Mouse (Mus musculus) embryonic facial prominence, embryonic 14.5 days (tissue): ENCODE measurements around the gene Clec18a. TPM values are rescaled to one million over a fixed set of nuclear protein-coding genes. Genes with fewer than 3 reads are reported as not detected.
A peak's percentile ranks its signal among the peaks of the same experiment; 100 is the strongest.

ENCODE experiments used
- ATAC-seq: fragments of 200-750 bp; cut with Nextera tagmentation; 2 replicates; pipeline ENCODE4 v1.8.0; 2017; ENCODE audit warnings: low read depth, moderate number of reproducible peaks, moderate TSS enrichment
- DNase-seq: peaks from one replicate; pipeline ENCODE4 v3.0.0-alpha.2; 2015; ENCODE audit warnings: low spot score
- H3K27ac ChIP-seq: fragments of 300-500 bp; sonication (generic); replicated peaks from 2 replicates; pipeline ENCODE4 v1.5.1; 2014; ENCODE audit warnings: low read depth, mild to moderate bottlenecking, low read length, moderate library complexity
- H3K27me3 ChIP-seq: fragments of 300-500 bp; sonication (generic); replicated peaks from 2 replicates; pipeline ENCODE4 v1.6.1; 2014; ENCODE audit warnings: low read length; ENCODE audit not compliant: control insufficient read depth, insufficient read depth
- H3K36me3 ChIP-seq: fragments of 300-500 bp; sonication (generic); 2 replicates; pipeline ENCODE4 v1.6.1; 2014; ENCODE audit warnings: low read length, mixed read lengths; ENCODE audit not compliant: control insufficient read depth, insufficient read depth
- H3K4me1 ChIP-seq: fragments of 300-500 bp; sonication (generic); 2 replicates; pipeline ENCODE4 v1.6.1; 2014; ENCODE audit warnings: antibody characterized with exemption, low read length; ENCODE audit not compliant: control insufficient read depth, insufficient read depth
- H3K4me2 ChIP-seq: fragments of 300-500 bp; sonication (generic); 2 replicates; pipeline ENCODE4 v1.6.1; 2014; ENCODE audit warnings: low read depth, mild to moderate bottlenecking, low read length, moderate library complexity, mixed read lengths
- H3K4me3 ChIP-seq: fragments of 300-500 bp; sonication (generic); 2 replicates; pipeline ENCODE4 v1.5.1; 2014; ENCODE audit warnings: low read depth, mild to moderate bottlenecking, low read length
- H3K9ac ChIP-seq: fragments of 300-500 bp; sonication (generic); 2 replicates; pipeline ENCODE4 v1.6.1; 2014; ENCODE audit warnings: low read depth, mild to moderate bottlenecking, low read length, moderate library complexity, mixed read lengths
- H3K9me3 ChIP-seq: fragments of 300-500 bp; sonication (generic); 2 replicates; pipeline ENCODE4 v1.6.1; 2016; ENCODE audit warnings: low read length; ENCODE audit not compliant: control insufficient read depth
- WGBS: fragments of 180-500 bp; shearing (Covaris S2); extraction: QIAGEN DNeasy Blood & Tissue Kit; methylation state at CpG from one replicate; pipeline ENCODE4 v1.1.7; 2014; 5-methylcytosine and 5-hydroxymethylcytosine counted together
- polyA plus RNA-seq: library from polyadenylated mRNA; unstranded; fragments of >200 nt; fragmentation: Nextera tagmentation; extraction: Ambion mirVana; gene quantifications from 2 replicates; pipeline ENCODE4 v1.2.1, GENCODE M21; 2014

Gene Clec18a
- polyA plus RNA-seq, 1 experiment from 2014 or later = 0.68 TPM

DNA sequence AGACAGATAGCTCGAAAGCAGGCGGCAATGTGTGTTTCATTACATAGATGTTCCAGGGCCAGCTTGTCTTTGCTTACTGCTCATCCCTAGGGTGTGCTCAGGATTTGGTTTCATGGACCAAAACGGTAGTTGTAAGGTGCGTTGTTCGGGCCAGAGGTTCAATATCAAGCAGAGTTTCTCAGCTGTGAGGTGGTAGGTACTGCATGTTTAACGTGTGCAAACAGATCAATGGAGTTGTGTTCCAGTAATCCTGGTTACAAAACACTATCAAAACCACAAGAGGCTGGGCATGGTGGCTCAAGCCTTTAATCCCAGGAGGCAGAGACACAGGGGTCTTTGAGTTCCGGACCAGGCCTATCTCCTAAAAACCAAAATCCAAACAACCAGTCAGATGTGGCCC, 43.1 kb downstream of the Clec18a start:
- ATAC-seq (no peak), DNase-seq (no peak)
- Histone ChIP-seq H3K4me1 (no peaks in the 10 kb centered on the region), H3K4me2 (no peak overlapping the region), H3K27ac (no peak overlapping the region), H3K9ac (no peak overlapping the region), H3K9me3 (no peaks in the 10 kb centered on the region), H3K36me3 (peaks cover 100% of the 10 kb centered on the region), H3K27me3 (no peaks in the 10 kb centered on the region), H3K4me3 (no peak overlapping the region)
- WGBS = 98% methylated on average over 7 of the region's 7 CpGs

DNA sequence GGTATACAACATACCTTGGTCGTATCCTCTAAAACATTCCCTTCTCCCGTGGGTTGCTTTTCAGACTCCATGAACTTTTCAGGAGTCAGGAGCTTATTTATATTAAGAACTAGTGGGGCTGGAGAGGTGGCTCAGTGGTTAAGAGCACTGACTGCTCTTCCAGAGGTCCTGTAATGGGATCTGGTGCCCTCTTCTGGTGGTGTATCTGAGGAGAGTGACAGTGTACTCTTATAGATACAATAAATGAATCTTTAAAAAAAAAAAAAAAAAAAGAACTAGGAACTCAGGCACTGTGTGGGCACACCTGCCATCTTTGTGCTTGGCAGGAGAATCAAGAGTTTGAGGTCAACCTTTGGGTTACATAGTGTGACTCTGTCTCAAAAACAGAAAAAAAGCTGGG, 43.5 kb downstream of the Clec18a start:
- H3K4me2 ChIP-seq = no peak overlapping the region
- H3K4me1 ChIP-seq = no peaks in the 10 kb centered on the region
- WGBS = 94% methylated on average over 2 of the region's 2 CpGs
- no peak overlapping the region for H3K27ac ChIP-seq
- ATAC-seq (no peak), DNase-seq (no peak)
- no peaks in the 10 kb centered on the region for H3K27me3 ChIP-seq
- H3K9me3 ChIP-seq = no peaks in the 10 kb centered on the region
- H3K9ac ChIP-seq = no peak overlapping the region
- H3K36me3 ChIP-seq = peaks cover 100% of the 10 kb centered on the region
- H3K4me3 ChIP-seq = no peak overlapping the region

DNA sequence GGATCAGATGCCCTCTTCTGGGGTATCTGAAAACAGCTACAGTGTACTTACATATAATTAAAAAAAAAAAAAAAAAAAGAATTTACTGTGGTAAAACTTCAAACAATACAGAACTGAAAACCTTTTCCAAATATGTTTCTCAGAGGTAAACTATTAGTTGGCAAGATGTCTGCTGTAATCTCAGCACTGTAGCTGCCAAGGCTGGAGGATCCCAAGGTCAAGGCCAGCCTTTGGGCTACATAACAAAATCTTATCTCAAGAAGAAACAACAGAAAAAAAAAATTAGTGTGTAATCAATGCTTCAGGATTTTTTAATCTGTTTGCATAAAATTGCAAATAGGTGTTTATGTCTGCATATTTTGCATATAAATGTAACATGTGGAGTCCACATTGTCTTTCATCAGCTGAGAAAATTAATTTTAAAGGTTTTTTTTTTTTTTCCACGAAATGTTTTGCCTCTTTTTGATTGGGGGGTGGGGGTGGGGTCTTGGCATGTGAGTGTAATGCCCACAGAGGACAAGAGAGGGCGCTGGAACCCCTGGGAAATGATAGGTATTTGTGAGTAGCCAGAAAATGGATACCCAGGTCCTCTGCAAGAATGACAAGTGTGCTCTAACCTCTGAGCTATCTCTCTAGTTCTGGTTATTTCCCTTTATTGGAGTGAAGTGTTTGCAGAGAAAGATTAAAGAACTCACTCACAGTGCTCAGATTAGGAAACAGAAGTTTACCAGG, 48.1 kb downstream of the Clec18a start:
- Histone ChIP-seq H3K4me3 (no peak overlapping the region), H3K9ac (no peak overlapping the region), H3K4me2 (no peak overlapping the region), H3K36me3 (peaks cover 97% of the 10 kb centered on the region), H3K9me3 (no peaks in the 10 kb centered on the region), H3K4me1 (no peaks in the 10 kb centered on the region), H3K27ac (no peak overlapping the region), H3K27me3 (no peaks in the 10 kb centered on the region)
- ATAC-seq = no peak
- no peak for DNase-seq
- WGBS = 39% methylated on average over 2 of the region's 2 CpGs

DNA sequence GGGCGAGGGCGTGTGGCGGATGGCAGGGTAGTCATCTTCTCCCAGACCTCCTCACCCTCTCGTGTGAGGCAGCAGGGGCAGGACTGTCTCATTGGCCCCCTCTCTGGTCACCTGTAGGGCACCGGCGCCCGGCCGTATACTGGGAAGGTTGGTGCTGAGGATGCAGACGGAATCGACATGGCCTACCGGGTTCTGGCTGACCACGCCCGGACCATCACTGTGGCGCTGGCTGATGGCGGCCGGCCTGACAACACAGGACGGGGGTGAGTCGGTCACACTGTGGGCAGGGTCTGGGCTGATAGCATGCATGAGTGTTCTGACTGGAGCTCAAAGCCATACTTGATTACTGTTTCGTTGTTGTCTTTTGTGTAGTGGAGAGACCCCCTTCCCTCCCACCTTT, 49.7 kb downstream of the Clec18a start:
- no peak overlapping the region for H3K4me2 ChIP-seq
- DNase-seq (no peak), ATAC-seq (no peak)
- H3K9ac ChIP-seq = no peak overlapping the region
- H3K9me3 ChIP-seq = no peaks in the 10 kb centered on the region
- H3K27me3 ChIP-seq = no peaks in the 10 kb centered on the region
- 97% methylated on average over 18 of the region's 19 CpGs for WGBS
- H3K4me3 ChIP-seq = no peak overlapping the region
- peaks cover 97% of the 10 kb centered on the region for H3K36me3 ChIP-seq
- no peaks in the 10 kb centered on the region for H3K4me1 ChIP-seq
- no peak overlapping the region for H3K27ac ChIP-seq

DNA sequence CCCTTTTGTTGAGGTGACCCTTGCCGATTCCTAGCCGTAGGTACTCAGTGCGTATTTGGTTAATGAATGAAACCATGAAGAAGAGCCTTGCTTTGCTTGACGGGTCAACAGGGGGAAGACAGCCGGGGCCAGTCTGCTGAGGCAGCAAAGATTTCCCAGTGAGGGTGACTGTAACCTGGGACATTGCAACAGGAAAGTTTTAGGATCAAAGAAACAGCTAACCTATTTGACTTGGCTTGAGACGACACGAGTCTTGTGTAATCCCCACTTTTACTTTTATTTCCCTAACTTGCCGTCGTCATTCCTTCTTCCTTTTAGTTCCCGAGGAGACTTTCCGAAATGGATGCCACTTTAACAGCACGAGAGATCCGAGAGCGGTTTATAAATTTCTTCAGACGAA, 55.6 kb downstream of the Clec18a start:
- no peak overlapping the region for H3K4me2 ChIP-seq
- H3K4me3 ChIP-seq = no peak overlapping the region
- ATAC-seq = no peak
- no peaks in the 10 kb centered on the region for H3K9me3 ChIP-seq
- peaks cover 51% of the 10 kb centered on the region for H3K36me3 ChIP-seq
- 94% methylated on average over 15 of the region's 15 CpGs for WGBS
- no peak overlapping the region for H3K9ac ChIP-seq
- H3K4me1 ChIP-seq = peaks cover 15% of the 10 kb centered on the region
- no peak for DNase-seq
- no peaks in the 10 kb centered on the region for H3K27me3 ChIP-seq
- no peak overlapping the region for H3K27ac ChIP-seq

DNA sequence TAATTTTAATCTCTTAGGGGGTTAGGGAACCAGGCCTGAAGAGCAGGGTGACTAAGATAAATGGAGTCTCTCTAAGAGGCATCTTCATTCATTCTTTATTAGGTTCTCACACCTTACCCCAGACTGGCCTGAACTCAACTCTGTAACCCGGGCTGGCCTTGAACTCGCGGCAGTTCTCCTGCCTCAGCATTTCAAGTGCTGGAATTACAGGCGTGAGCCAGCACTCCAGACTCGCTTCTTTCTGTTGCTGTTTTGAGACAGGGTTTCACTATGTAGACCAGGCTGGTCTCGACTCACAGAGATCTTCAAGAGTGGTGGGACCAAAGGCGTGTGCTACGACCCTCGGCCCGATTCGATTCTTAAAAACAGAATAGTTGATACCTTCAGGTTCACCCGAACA, 58.0 kb downstream of the Clec18a start:
- Histone ChIP-seq H3K4me1 (peaks cover 15% of the 10 kb centered on the region), H3K4me3 (peak overlapping the region; percentile 63), H3K27ac (peak overlapping the region; percentile 50; the same call in 1 of the 2 replicates), H3K9me3 (no peaks in the 10 kb centered on the region), H3K36me3 (peaks cover 31% of the 10 kb centered on the region), H3K27me3 (peaks cover 4% of the 10 kb centered on the region; the same call in 1 of the 2 replicates), H3K9ac (peak overlapping the region; percentile 77), H3K4me2 (peak overlapping the region; percentile 74)
- 0 out of 2 replicates have a peak, but pooled peaks have one; percentile 0 for ATAC-seq
- DNase-seq = peak; percentile 15
- WGBS = 21% methylated on average over 12 of the region's 12 CpGs

DNA sequence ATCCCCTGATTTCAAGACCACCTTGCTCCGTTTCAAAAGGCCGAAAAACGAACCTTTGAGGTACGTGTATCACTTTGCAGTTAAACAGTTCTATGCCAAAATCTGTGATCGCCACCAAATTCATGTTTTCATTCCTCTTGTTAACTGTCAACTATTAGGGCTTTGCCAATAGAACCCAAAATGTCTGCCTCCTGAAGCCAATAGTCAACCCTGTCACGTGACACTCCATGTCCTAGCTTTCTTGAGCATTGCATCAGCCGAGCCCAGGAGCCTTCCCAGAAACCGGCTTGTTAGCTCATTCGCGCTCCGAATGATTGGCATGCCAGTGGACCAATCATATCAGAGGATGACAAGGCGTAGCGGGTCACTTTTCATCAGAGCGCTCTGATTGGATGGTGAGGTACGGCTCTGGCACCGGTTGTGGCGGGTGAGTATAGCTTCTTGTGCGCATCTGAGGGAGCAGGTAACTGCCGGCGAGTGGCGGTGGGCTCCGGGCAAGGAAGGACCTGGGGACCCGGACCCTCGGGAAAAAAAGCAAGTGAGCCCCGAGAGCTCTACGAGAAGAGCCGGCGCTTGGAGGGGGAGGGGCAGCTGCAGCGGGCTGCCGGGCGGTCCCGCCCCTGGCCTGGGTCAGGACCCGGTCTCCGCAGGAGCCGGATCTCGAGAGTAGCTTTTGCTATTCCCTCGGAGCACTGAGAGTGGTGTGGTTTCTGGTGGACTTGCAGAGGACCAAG, 58.6 kb downstream of the Clec18a start:
- peaks cover 15% of the 10 kb centered on the region for H3K4me1 ChIP-seq
- peak overlapping the region; percentile 77 for H3K9ac ChIP-seq
- DNase-seq (peak; percentile 100), ATAC-seq (peak; percentile 100)
- peaks cover 25% of the 10 kb centered on the region for H3K36me3 ChIP-seq
- peak overlapping the region; percentile 74 for H3K4me2 ChIP-seq
- 7% methylated on average over 35 of the region's 37 CpGs for WGBS
- H3K27ac ChIP-seq = peak overlapping the region; percentile 50; the same call in 1 of the 2 replicates
- peak overlapping the region; percentile 63 for H3K4me3 ChIP-seq
- no peaks in the 10 kb centered on the region for H3K9me3 ChIP-seq
- peaks cover 4% of the 10 kb centered on the region; the same call in 1 of the 2 replicates for H3K27me3 ChIP-seq

DNA sequence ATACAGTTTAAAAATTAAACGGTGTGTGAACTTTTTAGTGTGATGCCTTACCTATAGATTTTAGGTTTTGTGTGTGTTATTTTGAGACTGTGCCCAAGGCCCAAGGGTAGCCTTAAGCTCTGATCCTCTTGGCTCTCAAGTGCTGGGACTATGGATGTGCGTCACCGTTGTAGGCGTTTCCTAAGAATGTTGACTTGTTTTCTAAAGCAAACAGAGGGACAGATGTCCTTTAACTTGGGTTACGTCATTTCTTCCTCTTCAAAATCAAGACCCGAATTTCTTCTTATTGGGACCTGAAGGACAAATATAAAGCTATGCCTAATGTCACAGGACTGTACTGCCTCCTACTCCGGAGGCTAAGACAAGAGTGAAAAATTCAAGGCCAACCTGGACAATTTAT, 59.3 kb downstream of the Clec18a start, which contains the start of gene Aars:
TSS of gene Aars (plus strand) at position 229 of the 400 bp plus-strand sequence.
- DNase-seq = no peak
- 94% methylated on average over 7 of the region's 7 CpGs for WGBS

More for the DNA sequence above, 59.3 kb downstream of the Clec18a start, which contains the start of gene Aars:
- H3K4me1 ChIP-seq = peaks cover 18% of the 10 kb centered on the region
- ATAC-seq = no peak
- H3K9ac ChIP-seq = peak within 1 kb of the TSS; percentile 77
- peaks cover 18% of the 10 kb centered on the region for H3K36me3 ChIP-seq
- H3K4me3 ChIP-seq = peak within 1 kb of the TSS; percentile 63
- H3K4me2 ChIP-seq = peak within 1 kb of the TSS; percentile 74
- H3K27me3 ChIP-seq = peaks cover 4% of the 10 kb centered on the region; the same call in 1 of the 2 replicates
- no peaks in the 10 kb centered on the region for H3K9me3 ChIP-seq
- peak within 1 kb of the TSS; percentile 50; the same call in 1 of the 2 replicates for H3K27ac ChIP-seq
